Mouse (Mus musculus): ENCODE measurements around the gene Cysltr2.
A peak's percentile ranks its signal among the peaks of the same experiment; 100 is the strongest.

Gene Cysltr2

GRCm38 (mm10) chr14:72983456-72983855 lies 65.5 kb downstream of the Cysltr2 start:
- DNase-seq, result peak; percentile 50 to 65

DNA sequence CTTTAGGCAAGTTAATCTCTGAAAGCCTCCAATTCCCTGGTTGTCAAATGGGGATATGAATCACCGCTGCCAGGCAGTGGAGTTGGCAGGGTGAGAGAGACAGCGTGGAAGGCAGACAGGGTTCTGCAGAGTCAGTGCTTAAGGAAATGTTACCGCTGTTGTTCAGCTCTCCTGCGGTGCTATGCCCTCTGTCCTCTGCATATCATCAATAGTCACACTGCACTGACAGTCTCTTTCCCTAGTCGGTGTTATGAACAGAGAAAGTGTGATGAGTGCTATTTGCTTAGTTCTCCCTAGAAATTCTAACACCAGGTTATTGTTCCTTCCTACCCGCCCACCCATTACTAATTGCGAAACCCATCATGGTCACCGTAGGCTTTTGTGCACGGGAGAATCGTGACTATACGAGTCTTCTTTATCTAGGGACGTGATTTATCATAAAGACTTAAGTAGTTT lies 65.9 kb downstream of the Cysltr2 start:
- no peak for DNase-seq

- no peak for DNase-seq
Measured at GRCm38 (mm10) chr14:72980761-72981160, 68.2 kb downstream of the Cysltr2 start.

- DNase-seq, result no peak
Measured at GRCm38 (mm10) chr14:72980106-72980505, 68.8 kb downstream of the Cysltr2 start.

- DNase-seq, result no peak
Measured at GRCm38 (mm10) chr14:72976111-72976510, 72.8 kb downstream of the Cysltr2 start.

Data from thymus, adult 18-20 months (tissue).